ENCODE assay signal across 31 mouse cellular contexts in genomic region chr11:89312378-89312777, GRCm38 (mm10). TPM values are rescaled to one million over a fixed set of nuclear protein-coding genes. Genes with fewer than 3 reads are reported as not detected.
DNase-seq lines count a peak whose midpoint lies in the region; ATAC-seq and TF ChIP-seq lines count a peak whose summit lies in the region.
"Had no signal": no experiment of that assay in that cellular context is flagged by ENCODE, and none has a peak within 500 bp of the region (broad histone marks: within the 10 kb centered on the region; RNA-seq: fewer than 3 reads in every experiment).

No protein-coding gene starts in this region.

- H3K36me3 ChIP-seq in forebrain, embryonic 14.5 days (ENCODE audit: control insufficient read depth, insufficient read depth, low read length): no peaks in the 10 kb centered on the region
- no peaks in the 10 kb centered on the region for H3K36me3 ChIP-seq in forebrain, postnatal 0 days (ENCODE audit: insufficient read depth)
- H3K36me3 ChIP-seq in midbrain, embryonic 11.5 days (ENCODE audit: control insufficient read depth, insufficient read depth, low read length): no peaks in the 10 kb centered on the region
- H3K36me3 ChIP-seq in midbrain, embryonic 10.5 days: no peaks in the 10 kb centered on the region
- H3K36me3 ChIP-seq: embryonic facial prominence, embryonic 13.5 days; heart, embryonic 10.5 days; heart, embryonic 15.5 days; liver, embryonic 12.5 days had no signal

- H3K27me3 ChIP-seq in forebrain, embryonic 14.5 days (replicated peaks; ENCODE audit: control insufficient read depth, insufficient read depth, low read length): no peaks in the 10 kb centered on the region; the same call in 1 of the 2 replicates
- H3K27me3 ChIP-seq in forebrain, postnatal 0 days (ENCODE audit: insufficient read depth, low read length): no peaks in the 10 kb centered on the region
- H3K27me3 ChIP-seq in midbrain, embryonic 11.5 days (ENCODE audit: control insufficient read depth, insufficient read depth, low read length): no peaks in the 10 kb centered on the region
- peaks cover 16% of the 10 kb centered on the region for H3K27me3 ChIP-seq in midbrain, embryonic 10.5 days (ENCODE audit: low read depth, poor library complexity, severe bottlenecking)
- H3K27me3 ChIP-seq: embryonic facial prominence, embryonic 13.5 days; heart, embryonic 15.5 days; Patski had no signal

- H3K9me3 ChIP-seq in forebrain, embryonic 14.5 days (replicated peaks; ENCODE audit: control insufficient read depth, low read length): no peaks in the 10 kb centered on the region
- H3K9me3 ChIP-seq in forebrain, postnatal 0 days (ENCODE audit: low read length): no peaks in the 10 kb centered on the region
- H3K9me3 ChIP-seq in midbrain, embryonic 11.5 days (ENCODE audit: control insufficient read depth, low read length): no peaks in the 10 kb centered on the region
- no peaks in the 10 kb centered on the region for H3K9me3 ChIP-seq in midbrain, embryonic 10.5 days (replicated peaks)
- H3K9me3 ChIP-seq: embryonic facial prominence, embryonic 13.5 days; forebrain, embryonic 13.5 days; heart, embryonic 10.5 days; heart, embryonic 15.5 days; liver, embryonic 12.5 days had no signal

- no peak for ATAC-seq in forebrain, embryonic 14.5 days
- ATAC-seq in forebrain, postnatal 0 days: no peak
- no peak for ATAC-seq in midbrain, embryonic 11.5 days (ENCODE audit: low FRiP score)
- ATAC-seq: forebrain, embryonic 13.5 days; hindbrain, embryonic 16.5 days; liver, embryonic 12.5 days; liver, postnatal 0 days; midbrain, embryonic 16.5 days; Patski had no signal

- 1% methylated on average over 3 of the region's 3 CpGs for WGBS in forebrain, embryonic 14.5 days
- WGBS in forebrain, postnatal 0 days: 3% methylated on average over 3 of the region's 3 CpGs
- WGBS in midbrain, embryonic 11.5 days: 10% methylated on average over 3 of the region's 3 CpGs
- WGBS in midbrain, embryonic 10.5 days: 19% methylated on average over 3 of the region's 3 CpGs

- DNase-seq in forebrain, embryonic 14.5 days (ENCODE audit: low spot score): peak; percentile 17
- DNase-seq in forebrain, postnatal 0 days: no peak
- DNase-seq in kidney, postnatal 4 days: peak; percentile 58 to 65
- DNase-seq in kidney, adult 9 months: no peak
- DNase-seq in midbrain, embryonic 11.5 days (ENCODE audit: low spot score, missing footprints): peak; percentile 77
- DNase-seq in midbrain, embryonic 10.5 days (ENCODE audit: low spot score): no peak
- no peak for DNase-seq in layer of hippocampus, postnatal 36 days
- DNase-seq: adrenal gland, postnatal 10 days; cerebellum, adult 11 months; cerebellum, adult 9-10 months; cerebellum, postnatal 36 days; gastrocnemius, postnatal 25 days; heart, adult 11 months; kidney, adult 18-20 months; kidney, postnatal 36 days; left cerebral cortex, postnatal 4 days; liver, postnatal 0 days; right cerebral cortex, postnatal 4 days; thymus, adult 2 months; thymus, postnatal 36 days had no signal

- no peak overlapping the region for H3K9ac ChIP-seq in forebrain, embryonic 14.5 days (ENCODE audit: low read length)
- no peak overlapping the region for H3K9ac ChIP-seq in forebrain, postnatal 0 days
- H3K9ac ChIP-seq in midbrain, embryonic 11.5 days (ENCODE audit: low read length): no peak overlapping the region
- H3K9ac ChIP-seq: embryonic facial prominence, embryonic 13.5 days; forebrain, embryonic 13.5 days; heart, embryonic 15.5 days; liver, embryonic 12.5 days; liver, postnatal 0 days had no signal

- peaks cover 8% of the 10 kb centered on the region for H3K4me1 ChIP-seq in forebrain, embryonic 14.5 days (ENCODE audit: control insufficient read depth, insufficient read depth, low read length)
- H3K4me1 ChIP-seq in forebrain, postnatal 0 days (ENCODE audit: insufficient read depth): no peaks in the 10 kb centered on the region
- peaks cover 3% of the 10 kb centered on the region; the same call in 1 of the 2 replicates for H3K4me1 ChIP-seq in midbrain, embryonic 11.5 days (ENCODE audit: control insufficient read depth, insufficient read depth, low read length)
- H3K4me1 ChIP-seq in midbrain, embryonic 10.5 days: peaks cover 41% of the 10 kb centered on the region
- H3K4me1 ChIP-seq: liver, embryonic 12.5 days had no signal

- TF ChIP-seq CTCF in forebrain, postnatal 0 days (IDR thresholded peaks at IDR 0.05; ENCODE audit: low read depth): no peak

- H3K4me3 ChIP-seq in forebrain, embryonic 14.5 days (ENCODE audit: low read depth, low read length): no peak overlapping the region
- no peak overlapping the region for H3K4me3 ChIP-seq in forebrain, postnatal 0 days (ENCODE audit: low read depth, low read length)
- H3K4me3 ChIP-seq in midbrain, embryonic 11.5 days (ENCODE audit: low read depth, low read length): no peak overlapping the region
- H3K4me3 ChIP-seq in midbrain, embryonic 10.5 days: no peak overlapping the region
- H3K4me3 ChIP-seq: embryonic facial prominence, embryonic 13.5 days; forebrain, embryonic 13.5 days; heart, embryonic 10.5 days; heart, embryonic 15.5 days; liver, embryonic 12.5 days had no signal

- no peak overlapping the region for H3K4me2 ChIP-seq in forebrain, embryonic 14.5 days (ENCODE audit: low read length)
- no peak overlapping the region for H3K4me2 ChIP-seq in forebrain, postnatal 0 days (ENCODE audit: low read depth)
- H3K4me2 ChIP-seq in midbrain, embryonic 11.5 days: no peak overlapping the region
- H3K4me2 ChIP-seq: embryonic facial prominence, embryonic 13.5 days; forebrain, embryonic 13.5 days; heart, embryonic 15.5 days; liver, embryonic 12.5 days had no signal

- H3K27ac ChIP-seq in forebrain, embryonic 14.5 days (ENCODE audit: low read depth, low read length): no peak overlapping the region
- no peak overlapping the region for H3K27ac ChIP-seq in forebrain, postnatal 0 days (ENCODE audit: low read depth, low read length)
- no peak overlapping the region for H3K27ac ChIP-seq in midbrain, embryonic 11.5 days (ENCODE audit: low read depth, low read length)
- no peak overlapping the region for H3K27ac ChIP-seq in midbrain, embryonic 10.5 days (replicated peaks)
- H3K27ac ChIP-seq: embryonic facial prominence, embryonic 13.5 days; forebrain, embryonic 13.5 days; heart, embryonic 10.5 days; heart, embryonic 15.5 days; liver, embryonic 12.5 days; stomach, postnatal 0 days had no signal

RNA-seq across cellular contexts. Expression of gene Nog, which starts 10.2 kb away (rescaled TPM):
- 3.7 and 4.2 TPM in 2 replicates for polyA plus RNA-seq in forebrain, embryonic 14.5 days (2014; fragmentation: Nextera tagmentation; extraction: Ambion mirVana)
- total RNA-seq in forebrain, postnatal 0 days (2014; rRNA removed): 13.3 and 15.2 TPM in 2 replicates
- 5.2 TPM in 2 replicates for polyA plus RNA-seq in forebrain, postnatal 0 days (2015; fragmentation: Nextera tagmentation; extraction: Ambion mirVana)
- 5.0 and 6.1 TPM in 2 replicates for polyA plus RNA-seq in midbrain, embryonic 11.5 days (2014; fragmentation: Nextera tagmentation; extraction: Ambion mirVana)
- 2.1 and 3.3 TPM in 2 replicates for polyA plus RNA-seq in midbrain, embryonic 10.5 days (2016; fragmentation: Nextera tagmentation; extraction: Ambion mirVana)
- 10 to 100 TPM in 1 of 2 experiments, 1 to 10 TPM in 1; 9.5 to 10.4 TPM for total RNA-seq in layer of hippocampus, postnatal 36 days (2021)
- total RNA-seq: MEL; neutrophil, adult 5-6 weeks had no signal
- polyA plus RNA-seq: liver, postnatal 0 days had no signal

Comparison
In these comparisons a context has a peak if more than half of its experiments do, and no peak if none do; other contexts are left out.
1. DNase-seq: peak in forebrain, embryonic 14.5 days (single experiment), kidney, postnatal 4 days (2 of 2) and midbrain, embryonic 11.5 days (single experiment); none in forebrain, postnatal 0 days (single experiment), kidney, adult 9 months (single experiment), midbrain, embryonic 10.5 days (single experiment) and layer of hippocampus, postnatal 36 days (0 of 2).